Mouse (Mus musculus): ENCODE data around the gene Adam10.

Adam10 gene

DNA sequence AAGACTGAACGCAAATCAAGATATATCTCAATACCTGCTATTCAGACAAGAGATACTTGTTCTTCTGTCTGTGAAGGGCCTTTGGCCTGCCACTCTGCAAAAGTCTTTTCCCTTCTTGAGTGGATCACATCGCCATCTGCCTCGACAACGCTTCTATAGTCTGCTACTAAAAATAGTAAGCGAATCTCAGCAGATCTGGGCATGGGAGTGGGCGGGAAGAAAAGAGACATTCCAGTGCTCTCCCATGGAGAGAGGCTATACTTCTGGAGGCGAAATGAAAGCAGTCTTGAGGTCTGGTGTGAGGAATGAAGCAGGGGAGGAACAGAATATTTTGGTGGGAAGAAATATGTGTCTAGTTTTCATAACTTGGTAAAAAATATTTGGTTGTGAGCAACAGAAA, 109.9 kb downstream of the Adam10 start:
- no peak for DNase-seq (ENCODE audit: low spot score in 2 of 2)

DNA sequence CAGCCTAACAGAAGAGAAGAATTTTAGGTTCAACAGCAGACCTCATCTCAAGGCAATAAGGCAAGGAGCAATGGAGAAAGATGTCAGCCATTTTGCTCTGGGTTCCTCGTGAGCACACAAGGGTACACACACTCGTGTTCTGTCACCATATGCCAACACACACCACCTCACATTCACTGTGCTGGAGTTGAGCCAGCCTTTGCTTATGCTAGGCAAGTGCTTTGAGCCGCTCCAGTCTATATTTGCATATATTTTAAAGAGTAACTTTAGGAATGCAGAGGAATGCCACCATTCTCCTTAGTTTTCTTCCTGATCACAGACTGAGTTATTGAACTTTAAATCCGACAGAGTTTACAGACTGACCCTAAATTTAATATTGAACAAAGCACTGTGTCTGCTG, 111.8 kb downstream of the Adam10 start:
- no peak for DNase-seq (ENCODE audit: low spot score in 2 of 2)

DNA sequence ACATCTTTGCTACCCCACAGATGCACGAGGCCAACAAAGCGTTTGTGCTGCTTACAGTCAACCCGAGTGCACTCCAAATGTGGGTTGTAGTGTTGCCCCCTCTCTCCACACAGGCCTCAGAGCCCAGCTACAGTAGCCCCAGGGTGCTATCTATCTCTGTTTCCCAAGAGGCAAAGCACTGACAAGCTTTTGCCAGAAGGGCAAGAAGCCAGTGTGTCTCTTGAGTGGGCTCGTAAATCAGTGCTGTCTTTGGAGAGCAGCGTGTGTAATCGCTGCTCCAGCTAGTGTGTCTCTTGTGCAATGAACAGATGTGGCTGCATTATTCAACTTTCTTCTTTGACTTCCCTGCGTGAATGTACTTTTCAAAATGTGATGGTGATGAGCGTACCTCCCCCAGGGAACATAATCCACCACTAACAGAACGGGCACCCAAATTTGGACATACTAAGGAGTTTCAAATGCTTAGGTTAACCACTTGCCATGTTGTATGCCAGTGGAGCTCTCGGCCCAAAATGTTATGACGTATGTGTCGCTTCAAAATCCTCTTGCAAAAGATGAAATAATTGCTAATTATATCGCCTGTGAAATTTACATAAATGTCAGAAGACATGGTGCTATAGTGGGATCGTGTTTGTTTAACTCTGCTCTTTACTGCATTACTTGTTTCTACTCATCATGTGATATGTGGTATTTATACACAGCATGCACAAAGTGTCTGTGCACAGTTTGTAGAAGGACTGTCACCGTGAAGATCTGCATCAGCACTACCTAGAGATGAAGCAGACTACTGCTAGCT, 116.0 kb downstream of the Adam10 start:
- no peak for DNase-seq (ENCODE audit: low spot score in 2 of 2)

DNA sequence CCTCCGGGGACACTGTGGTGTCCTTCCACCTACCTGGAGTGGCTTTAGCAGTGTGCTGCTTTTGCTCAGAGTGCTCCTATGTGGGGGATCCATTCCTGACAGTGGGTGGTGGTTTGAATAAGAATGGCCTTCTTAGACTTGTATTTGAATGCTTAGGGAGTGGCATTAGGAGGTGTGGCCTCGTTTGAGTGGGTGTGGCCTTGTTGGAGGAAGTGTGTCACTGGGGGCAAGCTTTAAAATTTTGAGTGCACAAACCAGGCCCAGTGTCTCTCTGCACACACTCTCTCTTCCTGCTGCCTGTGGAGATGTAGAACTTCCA, 116.6 kb downstream of the Adam10 start:
- DNase-seq (ENCODE audit: low spot score in 2 of 2): no peak

DNA sequence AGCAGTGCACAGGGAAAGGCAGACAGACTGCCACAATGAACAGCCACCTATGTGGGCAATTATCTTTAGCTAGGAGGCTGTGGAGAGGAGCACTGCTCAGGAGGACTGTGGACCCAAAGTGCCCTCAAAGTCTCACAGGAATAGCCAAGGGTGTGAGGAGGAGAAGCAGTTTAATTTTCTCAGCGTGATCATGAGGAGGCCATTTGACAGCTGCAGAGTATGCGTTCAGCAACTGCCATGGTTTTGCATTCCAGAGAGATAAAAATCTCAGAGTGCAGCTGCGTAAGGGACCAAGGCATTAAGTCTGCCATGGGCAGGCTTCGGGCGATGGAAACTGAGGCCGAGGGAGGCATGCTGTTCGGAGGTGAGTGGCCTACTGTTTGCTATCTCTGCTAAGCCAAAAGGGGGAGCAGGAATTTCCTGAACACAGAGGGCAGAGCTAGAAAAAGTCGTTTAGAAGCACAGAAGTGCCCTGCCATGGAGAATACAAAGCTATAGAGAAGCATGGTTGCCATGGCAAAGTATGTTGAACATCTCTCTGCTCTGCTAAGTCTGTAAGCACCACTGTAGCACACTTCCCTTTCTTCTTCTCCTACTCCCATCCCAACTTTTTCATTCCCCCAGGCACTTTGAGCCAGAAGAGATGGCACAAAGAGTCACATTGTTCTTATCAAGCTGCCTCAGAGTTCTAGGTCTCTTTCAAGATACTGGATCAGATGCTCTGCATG, 122.0 kb downstream of the Adam10 start:
- no peak for DNase-seq (ENCODE audit: low spot score in 2 of 2)

DNA sequence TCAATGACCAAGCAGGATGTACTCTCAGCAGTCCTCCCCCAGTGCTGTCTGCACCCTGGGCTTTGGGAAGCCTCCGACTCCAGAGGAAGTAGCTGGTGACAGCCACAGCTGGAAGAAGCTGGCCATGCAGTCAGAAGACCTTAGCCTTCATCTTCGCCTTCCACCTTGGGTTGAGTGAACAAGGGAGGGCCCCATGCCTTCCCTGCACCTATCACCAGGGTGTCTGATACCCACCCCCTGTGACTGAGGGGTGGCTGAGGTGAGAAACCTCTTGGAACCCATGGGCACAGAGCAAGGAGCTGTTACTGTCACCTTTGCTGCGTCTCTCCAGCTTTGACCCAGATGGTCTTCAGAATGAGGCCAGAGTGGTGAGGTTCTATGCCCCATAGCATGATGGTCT, 123.0 kb downstream of the Adam10 start:
- no peak for DNase-seq (ENCODE audit: low spot score in 2 of 2)

DNA sequence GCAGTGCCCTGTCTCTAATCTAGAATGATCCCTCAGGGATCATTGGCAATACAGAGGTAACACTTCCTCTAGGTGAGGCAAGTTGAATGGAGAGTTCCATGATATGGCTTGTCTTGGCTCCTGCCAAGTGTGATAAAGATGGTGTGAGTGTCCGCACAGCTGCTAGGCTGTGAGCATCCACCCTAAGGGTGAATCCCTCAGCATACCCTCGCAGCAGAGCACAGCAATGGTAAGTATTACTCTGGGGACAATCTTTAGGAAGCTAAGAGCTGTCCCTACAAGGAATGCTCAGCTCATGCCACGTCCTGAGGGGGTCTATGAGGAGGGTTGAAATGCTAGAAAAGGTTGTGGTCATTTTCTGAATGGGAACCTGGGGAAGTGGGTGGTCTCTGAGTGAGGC, 124.0 kb downstream of the Adam10 start:
- no peak for DNase-seq (ENCODE audit: low spot score in 2 of 2)

DNA sequence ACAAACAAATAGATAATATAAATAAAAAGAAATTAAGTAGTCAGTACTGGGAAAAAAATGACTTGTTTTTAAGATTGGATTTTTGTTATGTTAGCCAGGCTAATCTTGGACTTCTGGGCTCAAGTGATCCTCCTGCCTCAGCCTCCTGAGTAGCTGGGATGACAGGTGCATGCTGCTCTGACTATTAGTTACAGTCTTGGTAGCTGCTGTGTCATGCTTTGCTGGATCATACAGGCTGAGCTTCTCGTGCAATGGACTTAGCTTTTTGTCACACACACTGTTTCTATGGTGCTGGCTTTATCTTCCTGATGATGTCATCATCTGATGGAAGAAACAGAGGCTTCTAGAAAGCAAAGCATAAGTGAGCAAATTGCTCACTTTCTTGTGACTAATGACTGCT, 127.3 kb downstream of the Adam10 start:
- no peak for DNase-seq (ENCODE audit: low spot score in 2 of 2)

DNA sequence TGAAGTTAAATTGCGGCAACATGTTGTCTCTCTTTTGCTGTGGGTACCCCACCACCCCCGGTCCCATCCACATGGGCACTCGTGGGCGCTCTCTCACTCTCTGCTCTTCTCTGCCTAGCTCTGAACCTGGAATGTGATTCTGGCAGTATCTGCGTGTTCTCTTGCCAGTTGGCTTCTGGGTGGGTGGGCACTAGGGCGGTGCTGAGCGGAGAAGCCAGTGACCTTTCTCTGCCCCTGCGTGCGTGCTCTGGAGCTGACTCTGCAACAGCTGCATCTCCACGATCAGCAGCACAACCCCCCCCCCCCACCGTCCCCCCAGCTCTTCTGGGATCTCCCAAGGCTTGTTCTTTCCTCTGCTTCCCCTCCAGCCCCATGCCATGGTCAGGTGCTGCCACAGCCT, 128.9 kb downstream of the Adam10 start:
- no peak for DNase-seq (ENCODE audit: low spot score in 2 of 2)

DNA sequence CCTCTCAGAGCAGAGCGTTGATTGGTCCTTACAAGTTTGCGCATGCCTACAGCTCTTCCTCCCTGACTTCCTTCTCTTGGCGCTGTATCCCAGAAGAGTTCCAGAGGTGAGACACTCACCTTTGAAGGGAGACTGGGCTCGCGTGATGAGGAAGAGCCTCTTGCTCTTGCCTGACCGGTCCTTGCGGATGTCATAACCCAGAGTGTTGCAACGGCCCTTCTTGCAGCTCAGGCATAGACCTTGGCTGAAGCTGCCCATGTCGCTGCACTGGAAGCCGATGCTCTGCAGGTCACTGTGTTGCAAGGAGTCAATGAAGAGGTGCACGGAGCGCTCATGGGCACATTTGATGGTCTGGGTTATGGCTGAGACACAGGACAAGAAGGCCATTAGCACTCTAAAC, 133.8 kb downstream of the Adam10 start:
- no peak for DNase-seq (ENCODE audit: low spot score in 2 of 2)

DNA sequence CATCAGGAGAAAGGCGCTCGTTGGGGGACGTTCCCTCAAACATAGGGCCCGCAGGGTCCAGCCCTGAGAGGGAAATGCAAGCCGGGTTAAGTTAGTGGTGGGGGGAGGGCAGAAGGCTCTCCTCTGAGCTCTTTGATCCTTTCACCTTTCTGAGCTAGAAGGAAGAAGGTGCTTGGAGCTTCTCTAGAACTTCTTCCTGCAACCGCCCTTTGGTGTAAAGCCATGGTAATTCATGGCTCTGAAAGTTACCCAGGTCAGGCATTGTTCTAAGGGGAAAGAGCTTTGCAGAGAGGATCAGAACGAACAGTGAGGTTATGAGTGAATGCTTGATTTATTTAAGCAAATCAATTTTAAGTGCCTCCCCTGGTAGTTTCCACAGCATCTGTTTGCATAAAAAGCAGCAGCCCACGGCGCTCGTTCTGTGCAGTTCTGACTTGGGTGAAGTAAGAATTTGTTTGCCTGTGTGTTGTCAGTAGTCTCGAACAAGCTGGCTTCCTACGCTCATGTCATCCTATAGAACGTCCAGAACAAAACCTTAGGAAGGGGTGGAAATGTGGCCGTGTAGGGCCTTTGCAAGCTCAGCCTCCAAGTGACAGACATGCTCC, 138.0 kb downstream of the Adam10 start:
- DNase-seq (ENCODE audit: low spot score in 2 of 2): peak; percentile 27 to 28

DNA sequence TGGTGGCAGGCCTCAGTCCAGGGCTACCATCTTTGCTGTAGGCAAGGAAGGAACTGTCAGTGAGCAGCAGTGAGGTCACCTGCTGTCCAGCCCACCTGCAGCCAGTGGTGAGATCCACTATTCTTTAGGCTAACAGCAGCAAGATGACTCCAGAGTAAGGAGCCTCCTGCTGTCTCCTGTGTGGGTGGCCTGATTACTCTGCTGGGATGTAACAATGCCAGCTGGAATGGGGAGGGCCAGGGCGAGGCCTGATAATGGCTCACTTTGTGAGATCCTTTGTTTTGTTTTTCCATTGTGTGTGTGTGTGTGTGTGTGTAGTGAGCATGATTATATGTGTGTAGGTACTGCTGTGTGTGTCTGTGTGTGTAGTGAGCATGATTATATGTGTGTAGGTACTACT, 138.6 kb downstream of the Adam10 start:
- no peak for DNase-seq (ENCODE audit: low spot score in 2 of 2)

DNA sequence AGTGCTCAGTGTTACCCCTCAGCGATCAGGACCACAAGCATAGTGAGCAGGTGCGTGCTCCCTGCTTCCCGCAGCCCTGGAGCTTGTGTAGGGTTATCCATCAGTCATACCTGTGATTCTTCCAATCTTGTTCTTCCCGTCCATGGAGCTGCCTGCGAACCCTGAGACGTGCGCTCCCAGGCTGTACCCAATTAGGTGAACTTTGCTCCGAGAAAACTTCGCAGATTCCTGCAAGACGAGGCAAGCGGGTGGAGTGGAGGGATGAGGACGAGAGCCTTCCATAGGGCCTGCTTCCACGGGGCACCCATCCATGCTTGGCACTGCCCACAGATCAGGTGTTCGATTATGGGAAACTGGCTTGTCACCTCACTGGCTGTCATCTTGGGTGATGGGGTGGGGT, 139.9 kb downstream of the Adam10 start:
- no peak for DNase-seq (ENCODE audit: low spot score in 2 of 2)

DNA sequence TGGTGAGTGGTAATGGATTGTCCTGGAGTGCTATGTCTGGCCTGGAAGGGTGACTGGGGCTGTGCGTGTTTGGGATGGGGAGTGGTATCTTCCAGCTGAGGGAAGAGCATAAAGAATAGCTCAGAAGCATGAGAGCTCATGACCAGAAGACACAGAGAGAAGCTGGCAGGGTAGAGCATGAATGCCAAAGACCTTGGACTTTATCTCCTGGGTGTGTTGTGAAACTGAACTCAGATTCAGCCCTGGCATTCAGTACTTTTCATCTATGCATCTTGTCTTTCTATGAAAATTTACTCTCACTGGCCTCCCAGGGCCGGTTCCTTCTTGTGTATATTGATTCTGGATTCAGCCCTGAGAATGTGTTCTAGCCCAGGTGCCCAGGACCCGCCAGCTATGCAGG, 145.3 kb downstream of the Adam10 start:
- no peak for DNase-seq (ENCODE audit: low spot score in 2 of 2)

DNA sequence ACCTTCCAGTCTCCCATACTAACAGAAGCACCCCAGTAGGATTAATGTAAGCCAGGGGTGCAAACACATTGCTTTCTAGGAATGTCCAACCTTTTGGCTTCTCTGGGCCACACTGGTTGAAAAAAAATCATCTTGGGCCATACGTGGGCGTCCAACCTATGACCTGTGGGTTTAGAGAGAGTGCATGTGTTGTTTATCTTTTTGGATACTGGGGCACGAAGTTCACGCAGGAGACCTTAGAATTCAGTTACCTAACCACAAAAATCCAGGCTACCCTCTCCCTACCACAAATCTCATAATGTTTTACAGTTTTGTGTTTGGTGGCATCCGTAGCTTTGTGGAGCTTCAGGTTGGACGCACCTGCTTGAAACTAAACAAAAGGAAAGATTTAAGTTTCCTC, 149.1 kb downstream of the Adam10 start:
- no peak for DNase-seq (ENCODE audit: low spot score in 2 of 2)
